Mouse (Mus musculus): Measurements from ENCODE around the gene Cdk11b. TPM values are rescaled to one million over a fixed set of nuclear protein-coding genes. Genes with fewer than 3 reads are reported as not detected.

Cdk11b gene
- total RNA-seq, 2 experiments from 2014 or later = 45.9 to 53.1 TPM

- intact Hi-C loops (cut with DNase I) = no loop called here
Measured at GRCm38 (mm10) chr4:155696261-155697255, 71.9 kb downstream of the Cdk11b start.

More at GRCm38 (mm10) chr4:155696261-155697255, 71.9 kb downstream of the Cdk11b start:
- peak; percentile 6 to 48 for DNase-seq (ENCODE audit: low spot score in 2 of 2)

Other genes with a start within 250 kb of the Cdk11b start
- 10 to 100 TPM; 73.4 to 78.2 TPM for gene Gabrd, start 226.7 kb upstream of the Cdk11b start, total RNA-seq (2021)
- 10 to 100 TPM; 12.7 to 13.7 TPM for gene Cfap74, start 215.7 kb upstream of the Cdk11b start, total RNA-seq (2021)
- 1 to 10 TPM; 1.5 TPM for gene Tmem52, start 155.7 kb upstream of the Cdk11b start, total RNA-seq (2021)
- 100 to 1,000 TPM; 918 to 924 TPM for gene Gnb1, start 133.5 kb upstream of the Cdk11b start, total RNA-seq (2021)
- gene Nadk, start 62.5 kb upstream of the Cdk11b start, total RNA-seq (2021) = 10 to 100 TPM; 58.8 to 61.7 TPM
- gene Slc35e2, start 23.4 kb upstream of the Cdk11b start, total RNA-seq (2021) = 10 to 100 TPM; 49.9 to 51.5 TPM
- not detected for gene Gm10563, start 20.6 kb downstream of the Cdk11b start, total RNA-seq (2021)
- 1 to 10 TPM; 2.5 to 2.9 TPM for gene Mmp23, start 28.5 kb downstream of the Cdk11b start, total RNA-seq (2021)
- gene Mib2, start 44.3 kb downstream of the Cdk11b start, total RNA-seq (2021) = 100 to 1,000 TPM; 112 to 113 TPM
- 10 to 100 TPM; 26.5 to 29.2 TPM for gene Fndc10, start 69.5 kb downstream of the Cdk11b start, total RNA-seq (2021)
- 10 to 100 TPM; 93.3 to 98.2 TPM for gene Ssu72, start 79.9 kb downstream of the Cdk11b start, total RNA-seq (2021)
- gene Tmem240, start 109.9 kb downstream of the Cdk11b start, total RNA-seq (2021) = 10 to 100 TPM; 58.0 to 61.9 TPM
- gene Atad3a, start 136.2 kb downstream of the Cdk11b start, total RNA-seq (2021) = 10 to 100 TPM; 44.0 to 52.3 TPM
- 10 to 100 TPM; 14.0 to 16.6 TPM for gene Vwa1, start 149.8 kb downstream of the Cdk11b start, total RNA-seq (2021)
- 10 to 100 TPM; 16.8 to 20.7 TPM for gene Tmem88b, start 161.0 kb downstream of the Cdk11b start, total RNA-seq (2021)
- not detected for gene Ankrd65, start 165.6 kb downstream of the Cdk11b start, total RNA-seq (2021)
- gene Mrpl20, start 178.0 kb downstream of the Cdk11b start, total RNA-seq (2021) = 10 to 100 TPM; 93.9 to 97.9 TPM
- 10 to 100 TPM; 65.7 to 78.1 TPM for gene Ccnl2, start 187.6 kb downstream of the Cdk11b start, total RNA-seq (2021)
- gene Aurkaip1, start 206.4 kb downstream of the Cdk11b start, total RNA-seq (2021) = 100 to 1,000 TPM in 1 of 2 experiments, 10 to 100 TPM in 1; 99.6 to 104 TPM
- 1 to 10 TPM; 7.0 to 8.4 TPM for gene Mxra8, start 214.8 kb downstream of the Cdk11b start, total RNA-seq (2021)
- 10 to 100 TPM; 87.9 to 88.0 TPM for gene Dvl1, start 222.5 kb downstream of the Cdk11b start, total RNA-seq (2021)
- gene Tas1r3, start 238.5 kb downstream of the Cdk11b start, total RNA-seq (2021) = under 1 TPM; 0.27 to 0.32 TPM
- gene Cptp, start 244.6 kb downstream of the Cdk11b start, total RNA-seq (2021) = 10 to 100 TPM; 25.5 to 31.8 TPM
- 10 to 100 TPM; 38.1 to 38.5 TPM for gene Ints11, start 244.7 kb downstream of the Cdk11b start, total RNA-seq (2021)

All from left cerebral cortex, postnatal 25 days (tissue).